In the genomic region with DNA sequence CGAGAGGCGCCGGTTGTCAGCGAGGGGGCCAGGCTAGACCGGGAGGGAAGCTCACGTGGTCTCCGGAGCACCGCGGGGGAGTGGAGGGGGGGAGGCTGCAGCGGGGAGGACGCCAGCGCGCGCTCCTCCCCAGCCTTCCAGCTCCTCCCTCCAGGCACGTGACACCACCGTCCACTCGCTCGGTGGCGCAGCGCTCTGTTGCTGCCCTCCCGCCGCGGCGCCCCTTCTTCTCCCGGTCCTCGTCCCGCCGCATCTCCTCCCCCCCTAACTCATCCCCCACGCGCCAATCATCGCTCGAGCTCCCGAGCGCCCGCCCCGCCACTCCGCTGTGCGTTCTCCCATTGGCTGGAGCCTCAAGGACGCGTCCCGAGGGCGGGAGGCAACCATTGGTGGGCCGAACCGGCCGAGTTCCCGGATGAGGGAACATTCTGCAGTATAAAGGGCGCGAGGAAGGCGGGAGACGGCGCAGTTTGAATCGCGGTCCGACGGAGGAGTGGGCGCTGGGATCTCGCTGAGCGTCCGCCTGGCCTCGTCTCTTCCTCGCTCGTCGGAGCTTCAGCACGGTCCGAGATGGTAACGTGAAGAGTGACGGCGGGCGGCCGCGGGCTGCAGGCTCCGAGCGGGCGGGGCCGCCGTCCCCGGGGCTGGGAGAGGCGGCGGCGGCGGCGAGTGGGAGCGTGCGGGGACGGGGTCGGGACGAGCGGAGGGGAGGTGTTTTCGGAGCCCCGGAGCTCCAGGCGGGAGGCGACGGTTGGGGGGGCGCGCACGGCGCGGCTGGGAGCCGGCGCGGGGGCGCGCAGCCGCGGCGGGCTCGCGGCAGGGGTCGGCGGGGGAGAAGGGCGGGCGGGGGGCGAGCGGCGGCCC, we compare ENCODE assay signal across 8 mouse cellular contexts. TPM values are rescaled to one million over a fixed set of nuclear protein-coding genes. Genes with fewer than 3 reads are reported as not detected.
DNase-seq lines count a peak whose midpoint lies in the region; ATAC-seq and TF ChIP-seq lines count a peak whose summit lies in the region.

A gene (plus strand): TSS at position 364 of the 864 bp plus-strand sequence.

- peak; percentile 71 for ATAC-seq in activated CD4-positive, CD25-positive, alpha-beta regulatory T cell, adult 4 months
- peak; percentile 69 for ATAC-seq in megakaryocyte progenitor cell, adult 5-6 weeks (replicated peaks; ENCODE audit: poor library complexity)

- TF ChIP-seq CTCF in cortical plate, adult 2 months (IDR thresholded peaks at IDR 0.05; ENCODE audit: extremely low read depth, insufficient read depth, low read length) = no peak

- peak within 1 kb of the TSS; percentile 81 for H3K4me3 ChIP-seq in cortical plate, adult 2 months (ENCODE audit: insufficient read depth, low read length)

- H3K4me1 ChIP-seq in cortical plate, adult 2 months (ENCODE audit: control insufficient read depth, insufficient read depth, low read length) = no peaks in the 10 kb centered on the region

- DNase-seq in gastrocnemius, postnatal 10 days = peak; percentile 97
- peak; percentile 98 for DNase-seq in induced T-regulatory cell, adult 2 months (ENCODE audit: low read depth)
- peak; percentile 94 to 98 for DNase-seq in left cerebral cortex, adult 9 months (ENCODE audit: low spot score in 2 of 2)
- peak; percentile 98 for DNase-seq in right cerebral cortex, postnatal 14 days
- DNase-seq in urinary bladder, postnatal 36 days (ENCODE audit: low spot score in 2 of 2) = peak; percentile 94 to 98

- peak within 1 kb of the TSS; percentile 92 for H3K27ac ChIP-seq in cortical plate, adult 2 months (ENCODE audit: insufficient read depth, low read length)

- peak; percentile 93 for TF ChIP-seq POLR2A in cortical plate, adult 2 months (IDR thresholded peaks at IDR 0.05; ENCODE audit: extremely low read depth, insufficient read depth, low read length)

RNA-seq across cellular contexts. Expression of the gene that starts here (rescaled TPM):
- polyA plus RNA-seq in activated CD4-positive, CD25-positive, alpha-beta regulatory T cell, adult 4 months (2017; shearing (Covaris generic)) = 1,000 to 10,000 TPM; 1,823 to 2,009 TPM
- polyA plus RNA-seq in cortical plate, adult 2 months (2012; rRNA removed) = 343 and 397 TPM in 2 replicates
- total RNA-seq in gastrocnemius, postnatal 10 days (2021) = 100 to 1,000 TPM; 136 to 144 TPM
- total RNA-seq in megakaryocyte progenitor cell, adult 5-6 weeks (2015) = 1,493 and 1,629 TPM in 2 replicates
- total RNA-seq in megakaryocyte progenitor cell, adult 5-6 weeks (2017) = 1,461 and 1,542 TPM in 2 replicates

Comparison
In these comparisons a context has a peak if more than half of its experiments do, and no peak if none do; other contexts are left out.
1. Peak in every context shown above with its lines: DNase-seq, ATAC-seq, H3K4me3 ChIP-seq and H3K27ac ChIP-seq.
2. RNA of the gene that starts here (total RNA-seq): 1,461 to 1,629 TPM in megakaryocyte progenitor cell, adult 5-6 weeks; 136 to 144 TPM in gastrocnemius, postnatal 10 days; every median in the first group is over 10 times any median in the second.